Mouse (Mus musculus) brain, adult 2 months (tissue): ENCODE measurements around the gene Hykk.
"Not testable (repeated sequence)": the region's sequence is repeated elsewhere in the genome, so short reads cannot be mapped to it uniquely, and the experiment has no call there.

Experiments used
- DNase-seq: peaks from one replicate; pipeline ENCODE4 v3.0.0; 2011; ENCODE audit warnings: low read depth, low spot score

Hykk gene

DNA sequence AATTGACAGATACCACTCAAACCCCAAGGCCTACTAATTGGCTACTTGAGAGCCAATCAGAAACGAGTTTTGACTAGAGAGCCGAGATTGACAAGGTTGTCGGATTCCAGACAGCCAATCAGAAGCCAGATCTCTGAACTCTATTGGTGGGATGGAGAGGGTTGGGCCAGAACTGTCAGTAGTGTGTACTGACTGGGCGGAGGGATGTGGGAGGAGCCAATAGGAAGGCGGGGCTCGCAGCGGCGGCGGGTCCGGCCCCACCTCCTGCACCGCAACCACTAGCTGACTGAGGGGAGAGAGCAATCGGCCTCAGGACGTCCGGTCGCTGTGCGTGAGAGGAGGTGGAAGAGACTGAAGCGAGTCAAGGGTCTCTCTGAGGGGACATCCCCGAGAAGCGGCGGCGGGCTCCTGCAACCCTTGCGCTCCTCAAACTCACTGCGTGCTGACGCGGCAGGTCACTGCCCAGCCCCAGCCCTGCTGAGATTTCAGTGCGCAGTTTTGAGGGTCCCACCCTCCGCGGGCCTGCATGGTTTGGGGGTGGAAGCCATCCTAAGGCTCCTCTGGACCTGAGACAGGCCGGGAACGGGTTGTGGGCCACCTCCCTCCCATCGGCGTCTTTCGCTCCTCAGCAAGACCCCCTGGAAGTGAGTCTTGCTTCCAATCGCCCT is at the start of gene Hykk:
Gene Hykk, plus strand, starts transcription at position 274 of the 668 bp plus-strand sequence.
- peak; percentile 99 for DNase-seq

DNA sequence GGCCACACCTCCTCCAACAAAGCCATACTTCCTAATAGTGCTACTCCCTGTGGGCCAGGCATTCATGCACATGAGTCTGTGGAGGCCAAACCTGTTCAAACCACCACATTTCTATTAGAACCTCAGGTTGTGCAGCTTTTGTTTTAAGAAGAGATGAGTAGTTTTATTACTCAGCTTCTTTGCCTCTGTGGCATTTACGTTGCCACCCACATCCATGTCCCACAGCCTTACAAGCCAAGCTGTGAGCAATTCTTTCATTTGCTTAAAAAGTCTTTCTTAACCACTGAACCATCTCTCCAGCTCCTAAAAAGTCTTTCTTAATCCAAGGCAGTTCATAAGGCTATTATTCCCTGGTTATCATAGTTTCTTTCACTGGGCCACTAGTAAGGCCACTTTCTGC is 38.3 kb upstream of the Hykk start:
- DNase-seq: peak; percentile 65

DNA sequence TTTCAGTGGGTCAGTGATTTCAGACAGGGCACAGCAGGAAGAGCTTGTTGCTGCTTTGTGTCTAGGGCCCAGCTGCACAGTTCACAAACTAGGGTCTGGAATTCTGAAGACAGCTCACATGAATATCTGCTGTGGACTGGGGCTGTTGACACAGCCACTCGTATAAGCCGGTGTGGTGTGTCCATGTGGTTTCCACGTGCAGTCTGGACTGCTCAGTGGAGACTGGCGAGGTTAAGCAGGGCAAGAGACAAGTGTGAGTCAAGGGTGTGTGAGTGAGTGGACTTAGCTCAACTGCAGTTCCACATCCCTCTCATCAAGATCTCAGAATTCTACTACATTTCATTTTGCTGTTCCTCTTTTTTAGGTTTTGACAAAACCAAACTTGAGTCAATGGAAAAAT is 25.0 kb upstream of the Hykk start:
- DNase-seq: no peak

DNA sequence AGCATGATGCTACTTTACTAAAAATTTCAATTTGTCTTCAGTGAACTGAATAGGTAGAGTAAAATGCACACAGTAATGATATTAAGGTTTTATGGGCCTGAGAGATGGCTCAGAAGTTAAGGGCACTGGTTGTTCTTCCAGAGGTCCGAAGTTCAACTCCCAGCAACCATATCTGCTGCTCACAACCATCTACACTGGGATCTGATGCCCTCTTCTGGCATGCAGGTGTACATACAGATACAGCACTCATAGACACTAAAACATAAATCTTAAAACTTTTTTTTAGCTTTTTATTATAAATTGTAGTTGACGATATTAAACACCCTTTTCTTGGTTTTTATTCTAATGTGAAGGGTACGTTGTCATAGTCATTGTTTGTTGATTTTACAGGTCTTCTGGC is 20.0 kb upstream of the Hykk start:
- peak; percentile 13 for DNase-seq

DNA sequence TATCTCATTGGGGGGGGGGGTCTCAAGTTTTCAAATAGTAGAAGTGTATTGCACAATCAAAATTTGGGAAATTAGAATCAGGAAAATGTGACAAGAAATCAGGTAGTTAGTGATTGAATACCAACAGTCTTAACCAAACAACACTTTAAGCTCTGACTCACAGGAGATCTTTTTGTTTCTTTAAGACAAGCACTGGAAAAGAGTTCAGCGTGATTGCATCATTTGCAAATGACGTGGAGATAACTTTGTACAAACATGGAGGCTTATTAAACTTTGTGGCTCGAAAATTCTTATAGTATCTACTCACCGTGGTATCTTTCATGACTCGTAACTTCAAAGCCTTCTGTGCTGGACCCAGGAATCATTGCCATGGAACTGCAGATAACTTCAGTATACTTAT is 7.6 kb upstream of the Hykk start:
- DNase-seq: no peak

DNA sequence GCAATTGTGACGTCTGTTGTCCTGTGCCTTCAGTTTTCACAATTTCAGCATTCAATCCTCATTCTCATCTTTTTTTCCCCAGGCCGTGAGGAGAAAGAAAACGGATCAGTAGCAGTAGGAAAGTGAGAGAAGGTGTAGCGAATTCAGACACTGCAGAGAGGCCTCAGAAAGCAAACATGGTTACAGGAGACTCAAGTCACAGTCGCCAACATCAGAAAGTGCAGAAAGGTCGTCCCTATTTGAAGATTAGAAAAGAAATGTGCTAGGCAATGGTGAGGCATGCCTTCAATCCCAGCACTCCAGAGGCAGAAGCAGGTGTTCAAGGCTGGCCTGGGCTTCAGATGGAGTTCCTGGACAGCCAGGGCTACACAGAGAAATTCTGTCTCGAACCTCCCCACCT is 1.5 kb upstream of the Hykk start:
- no peak for DNase-seq

DNA sequence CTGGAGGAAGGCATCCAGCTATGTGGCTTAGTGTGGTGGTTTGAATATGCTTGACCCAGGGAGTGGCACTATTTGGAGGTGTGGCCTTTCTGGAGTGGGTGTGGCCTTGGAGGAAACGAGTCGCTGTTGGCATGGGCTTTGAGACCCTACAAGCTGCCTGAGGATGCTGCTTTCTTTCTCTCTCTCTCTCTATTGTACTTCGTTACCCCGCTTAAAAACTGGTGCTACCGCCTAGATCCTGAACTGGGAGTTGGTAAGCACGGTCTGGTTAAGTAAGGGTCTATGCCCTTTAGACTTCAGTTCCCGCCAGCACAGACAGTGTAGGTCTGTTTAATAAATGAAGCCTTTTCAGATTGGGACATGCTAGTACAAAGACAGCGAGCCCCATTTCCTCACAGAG is 682 bp upstream of the Hykk start:
- peak; percentile 4 for DNase-seq

DNA sequence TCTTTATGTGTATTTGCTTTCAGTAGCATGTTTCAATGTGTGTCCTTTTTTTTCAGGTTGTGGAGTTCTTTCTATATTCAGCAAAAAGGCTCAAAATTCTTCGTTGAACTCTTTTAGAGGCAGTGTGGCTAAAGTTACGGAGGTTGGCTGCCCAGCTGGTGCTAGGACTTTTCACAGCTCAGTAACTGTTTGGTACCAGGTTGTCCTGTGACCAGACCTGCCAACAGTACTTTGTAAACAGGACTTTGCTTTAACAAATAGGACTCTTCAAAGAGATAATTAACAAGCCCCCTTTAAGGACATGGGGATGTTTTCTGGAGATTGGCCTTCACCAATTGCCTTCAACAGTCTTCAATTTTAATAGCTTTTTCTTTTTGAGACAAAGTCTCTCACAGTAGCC is 1.1 kb downstream of the Hykk start:
- no peak for DNase-seq

DNA sequence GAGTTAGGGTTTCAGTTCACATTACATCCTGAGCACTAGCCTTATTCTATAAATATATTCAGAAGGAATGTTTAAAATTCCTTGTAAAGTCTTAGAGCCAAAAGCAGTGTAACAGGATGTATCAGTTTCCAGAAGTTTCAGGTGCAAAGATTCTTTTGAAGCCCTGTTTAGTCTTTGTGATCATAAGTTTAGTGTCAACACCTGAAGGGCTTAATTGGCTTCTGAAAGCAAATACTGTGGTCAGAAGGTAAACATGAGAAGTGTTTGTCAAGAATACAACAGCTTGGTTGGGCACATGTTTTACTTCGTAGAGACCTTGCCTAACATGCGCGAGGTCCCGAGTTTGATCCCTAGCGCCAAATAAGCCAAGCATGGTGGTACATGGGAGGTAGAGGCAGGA is 1.7 kb downstream of the Hykk start:
- no peak for DNase-seq

DNA sequence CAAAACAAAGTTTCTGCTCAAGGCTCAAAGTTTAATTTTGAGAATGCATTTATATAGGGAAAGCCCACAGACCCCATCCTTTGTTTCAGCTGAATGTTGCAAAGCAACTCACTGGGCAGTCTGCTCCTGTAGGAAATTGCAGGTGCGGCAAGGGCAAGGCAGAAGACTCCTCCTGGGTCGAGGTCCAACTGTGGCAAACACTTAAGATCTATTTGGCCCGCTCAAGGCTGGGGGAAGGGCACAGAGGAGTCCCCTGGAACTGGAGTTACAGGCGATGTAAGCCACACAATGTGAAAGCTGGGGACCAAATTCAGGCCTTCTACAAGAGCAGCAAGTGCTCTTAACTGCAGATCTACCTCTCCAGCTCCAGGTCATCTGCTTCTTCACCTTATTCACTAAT is 2.9 kb downstream of the Hykk start:
- no peak for DNase-seq

DNA sequence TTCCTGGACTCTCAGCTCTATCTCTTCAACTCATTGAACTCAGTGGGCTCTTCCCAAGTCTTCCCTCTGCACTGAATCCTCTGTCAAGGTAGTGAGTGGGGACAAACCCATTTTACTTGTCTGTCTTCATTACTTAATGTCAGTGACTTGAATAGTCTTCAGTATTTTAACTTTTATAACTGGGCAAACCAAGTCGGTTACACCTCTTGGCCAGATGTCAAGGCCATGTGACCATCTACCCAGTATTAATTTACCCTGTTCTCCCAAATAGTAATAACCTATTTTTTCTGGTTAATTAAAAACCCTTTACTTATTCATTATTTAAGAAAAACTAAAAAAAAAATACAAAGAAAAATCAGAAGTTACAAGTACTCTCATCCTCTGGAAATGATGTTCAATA is 13.7 kb downstream of the Hykk start:
- no peak for DNase-seq

DNA sequence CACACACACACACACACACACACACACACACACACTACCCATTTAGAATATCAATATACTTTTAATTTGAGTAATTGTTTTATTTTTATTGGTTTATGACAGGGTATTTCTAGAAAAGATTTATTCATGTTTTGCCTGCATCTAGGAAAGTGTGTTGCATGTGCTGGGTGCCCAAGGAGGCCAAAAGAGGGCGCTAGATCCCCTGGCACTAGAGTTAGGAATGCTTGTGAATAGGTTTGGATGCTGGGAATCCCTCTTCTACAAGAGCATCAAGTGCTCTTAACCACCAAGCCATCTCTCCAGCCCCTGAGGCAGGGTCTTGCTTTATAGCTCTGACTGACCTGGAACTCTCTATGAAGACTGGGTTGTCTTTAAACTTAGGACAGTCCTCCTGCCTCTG is 14.7 kb downstream of the Hykk start:
- DNase-seq: no peak

DNA sequence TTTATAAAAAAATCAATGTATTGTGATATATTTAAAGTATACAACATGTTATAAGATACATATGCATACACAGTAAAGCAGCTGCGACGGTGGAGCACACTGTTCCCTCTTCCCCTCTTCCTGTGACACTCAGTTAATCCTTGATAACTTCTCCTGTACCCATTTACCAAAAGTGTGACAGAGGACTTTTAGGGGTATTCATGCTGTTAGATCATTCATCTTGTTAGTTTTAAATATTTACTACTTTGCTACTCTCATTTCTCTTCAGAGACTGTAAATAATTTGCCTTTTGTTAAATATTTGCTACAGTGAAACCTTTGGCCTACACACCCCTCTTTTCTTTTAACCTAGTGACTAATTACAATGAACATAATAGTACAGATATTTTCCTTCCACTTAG is 15.3 kb downstream of the Hykk start:
- no peak for DNase-seq

DNA sequence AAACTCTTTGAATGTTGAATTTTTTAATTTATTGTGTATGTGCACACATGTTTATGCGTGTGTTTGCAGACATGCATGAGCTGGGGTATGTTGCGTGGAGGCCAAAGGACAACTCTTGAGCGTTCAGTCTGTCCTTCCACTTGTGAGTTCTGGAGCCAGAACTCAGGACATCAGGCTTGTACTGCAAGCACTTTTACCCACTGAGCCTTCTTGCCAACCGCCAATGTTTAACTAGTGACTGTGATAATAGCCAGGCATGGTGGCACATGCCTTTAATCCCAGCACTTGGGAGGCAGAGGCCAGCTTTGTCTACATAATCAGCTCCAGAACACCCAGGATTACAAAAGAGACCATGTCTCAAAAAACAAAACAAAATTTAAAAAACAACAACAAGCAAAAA is 25.0 kb downstream of the Hykk start:
- no peak for DNase-seq

DNA sequence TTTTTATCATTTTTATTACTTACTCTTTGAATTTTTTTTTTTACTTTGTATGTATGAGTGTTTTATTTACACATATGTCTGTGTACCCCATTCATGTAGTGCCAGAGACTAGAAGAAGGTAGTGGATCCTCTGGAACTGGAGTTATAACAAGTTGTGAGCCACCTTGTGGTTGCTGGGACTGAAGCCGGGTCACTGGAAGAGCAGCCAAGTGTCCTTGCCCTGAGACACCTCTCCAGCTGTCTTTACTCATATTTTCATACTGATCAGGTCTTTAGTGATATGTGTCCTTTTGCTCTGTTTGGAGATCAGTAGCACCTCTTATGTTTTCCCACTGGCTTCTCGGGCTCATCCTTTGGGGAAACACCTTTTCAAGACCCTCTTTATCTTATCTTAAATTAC is 27.4 kb downstream of the Hykk start:
- no peak for DNase-seq

DNA sequence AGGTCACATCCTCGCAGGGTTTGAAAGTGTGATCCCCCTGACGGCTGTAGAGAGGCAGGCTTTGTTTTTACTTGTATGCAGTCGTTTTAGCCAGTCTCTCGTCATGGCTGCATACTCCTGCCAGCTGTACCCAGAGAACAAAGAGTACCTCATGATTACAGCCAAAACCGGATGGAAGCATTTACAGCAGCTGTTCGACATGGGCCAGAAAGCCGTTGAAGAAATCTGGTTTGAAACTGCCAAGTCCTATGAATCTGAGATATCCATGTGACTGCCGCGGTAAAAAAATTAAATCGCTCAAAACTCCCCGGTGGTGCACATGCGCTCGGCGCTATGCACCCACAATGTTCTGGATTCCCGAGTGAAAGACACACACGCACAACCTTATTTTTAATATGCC is 29.2 kb downstream of the Hykk start:
- DNase-seq: peak; percentile 55

DNA sequence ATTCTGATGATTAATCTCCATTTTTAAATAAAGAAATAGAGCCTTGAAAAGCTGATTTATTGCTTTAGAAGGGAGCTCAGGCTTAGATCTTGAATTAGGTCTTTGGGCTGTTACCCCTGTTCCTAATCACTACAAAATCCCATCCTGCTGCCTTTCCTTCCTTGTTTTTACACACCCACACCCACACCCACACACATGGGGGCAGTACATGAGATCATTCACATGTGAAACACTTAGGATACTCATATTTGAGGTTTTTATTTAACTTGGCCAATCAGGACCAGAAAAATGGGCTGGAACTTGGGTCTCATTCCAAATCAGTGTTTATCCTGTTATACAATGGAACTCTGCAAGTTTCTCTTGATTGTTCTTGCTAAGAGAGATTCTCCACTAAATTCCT is 32.4 kb downstream of the Hykk start:
- DNase-seq: no peak

DNA sequence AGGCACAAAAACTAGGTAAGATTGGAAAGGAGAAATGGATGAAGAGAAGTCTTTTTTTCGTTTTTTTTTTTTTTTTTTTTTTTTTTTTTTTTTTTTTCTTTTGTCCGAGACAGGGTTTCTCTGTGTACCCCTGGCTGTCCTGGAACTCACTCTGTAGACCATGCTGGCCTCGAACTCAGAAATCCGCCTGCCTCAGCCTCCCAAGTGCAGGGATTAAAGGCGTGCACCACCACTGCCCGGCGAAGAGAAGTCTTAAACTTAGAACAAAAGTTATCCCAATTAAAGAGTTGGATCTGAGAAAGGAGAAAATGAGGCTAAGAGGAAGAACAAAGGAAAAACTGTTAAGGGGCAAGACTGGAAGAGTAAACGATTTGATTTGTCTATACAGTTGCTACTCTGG is 33.1 kb downstream of the Hykk start:
- DNase-seq: not testable (repeated sequence)

DNA sequence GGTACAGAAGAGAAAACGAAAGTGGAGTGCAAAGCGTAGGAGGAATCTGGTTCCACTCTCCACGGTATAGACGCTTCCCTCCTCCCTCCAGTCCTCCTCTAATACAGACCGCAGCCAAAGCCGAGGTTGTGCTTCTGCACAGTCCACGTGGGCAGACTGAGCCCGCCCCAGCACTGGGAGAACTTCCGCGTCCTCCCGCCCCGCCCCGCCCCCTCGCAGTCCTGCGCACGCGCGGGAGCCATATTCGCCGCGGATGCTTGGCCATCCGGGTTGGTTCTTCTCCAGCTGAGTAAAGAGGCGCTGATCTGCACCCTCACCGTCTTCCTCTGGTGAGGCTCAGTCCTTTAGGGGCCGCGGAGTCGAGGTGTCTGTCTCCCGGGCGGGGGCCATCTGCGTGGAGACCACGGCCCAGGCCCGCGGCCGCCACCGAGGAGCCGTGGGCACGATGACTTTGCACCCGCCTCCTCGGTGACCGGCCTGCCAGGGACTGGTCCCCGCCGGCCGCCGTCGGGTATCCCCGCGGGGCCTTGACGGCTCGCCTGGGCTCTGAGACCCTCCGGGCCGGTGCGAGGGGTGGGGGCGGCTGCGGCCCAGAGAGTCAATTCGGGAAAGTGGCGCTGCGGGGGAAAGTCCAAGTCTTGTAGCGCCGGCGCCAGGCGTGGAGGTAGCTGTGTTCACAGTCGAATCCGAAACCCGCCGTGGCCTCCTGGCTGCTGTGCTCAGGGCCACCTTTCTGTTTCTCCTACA is 33.7 kb downstream of the Hykk start, which contains the start of the genes Psma4 and AY074887:
Gene Psma4, plus strand, starts transcription at position 216 of the 747 bp plus-strand sequence.
Gene AY074887, minus strand, starts transcription at position 424 of the 747 bp plus-strand sequence.
- peak; percentile 95 for DNase-seq

DNA sequence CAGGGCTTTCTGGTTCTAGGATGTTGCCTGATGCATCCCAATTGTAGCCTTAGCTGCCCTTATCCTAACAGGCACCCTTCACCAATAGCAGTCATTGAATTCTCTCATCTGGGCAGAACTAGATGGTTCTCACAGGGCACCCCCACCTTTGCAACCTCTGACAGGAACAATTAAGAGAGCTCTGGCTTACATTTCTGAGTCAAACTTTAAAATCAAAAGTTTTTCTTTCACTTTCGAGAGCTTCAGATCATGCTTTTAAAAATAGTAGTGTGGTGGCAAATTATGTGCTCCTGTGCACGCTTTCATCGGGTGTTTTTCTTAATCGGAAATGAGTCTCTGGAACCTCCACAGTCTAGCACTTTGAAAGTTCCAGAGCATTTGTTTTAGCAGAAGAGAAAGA is 44.0 kb downstream of the Hykk start:
- no peak for DNase-seq

DNA sequence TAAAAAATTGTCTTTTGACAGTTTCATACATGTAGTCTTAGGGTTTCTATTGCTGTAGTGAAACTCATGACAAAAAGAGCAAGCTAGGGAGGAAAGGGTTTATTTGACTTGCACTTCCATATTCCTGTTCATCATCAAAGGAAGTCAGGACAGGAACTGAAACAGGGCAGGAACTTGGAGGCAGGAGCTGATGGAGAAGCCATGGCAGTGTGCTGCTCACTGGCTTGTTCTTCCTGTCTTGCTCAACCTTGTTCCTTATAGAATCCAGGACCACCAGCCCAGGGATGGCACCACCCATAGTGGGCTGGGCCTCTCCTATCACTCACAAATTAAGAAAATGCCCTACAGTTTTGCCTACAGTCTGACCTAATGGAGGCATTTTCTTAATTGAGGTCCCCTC is 46.6 kb downstream of the Hykk start:
- DNase-seq: no peak

DNA sequence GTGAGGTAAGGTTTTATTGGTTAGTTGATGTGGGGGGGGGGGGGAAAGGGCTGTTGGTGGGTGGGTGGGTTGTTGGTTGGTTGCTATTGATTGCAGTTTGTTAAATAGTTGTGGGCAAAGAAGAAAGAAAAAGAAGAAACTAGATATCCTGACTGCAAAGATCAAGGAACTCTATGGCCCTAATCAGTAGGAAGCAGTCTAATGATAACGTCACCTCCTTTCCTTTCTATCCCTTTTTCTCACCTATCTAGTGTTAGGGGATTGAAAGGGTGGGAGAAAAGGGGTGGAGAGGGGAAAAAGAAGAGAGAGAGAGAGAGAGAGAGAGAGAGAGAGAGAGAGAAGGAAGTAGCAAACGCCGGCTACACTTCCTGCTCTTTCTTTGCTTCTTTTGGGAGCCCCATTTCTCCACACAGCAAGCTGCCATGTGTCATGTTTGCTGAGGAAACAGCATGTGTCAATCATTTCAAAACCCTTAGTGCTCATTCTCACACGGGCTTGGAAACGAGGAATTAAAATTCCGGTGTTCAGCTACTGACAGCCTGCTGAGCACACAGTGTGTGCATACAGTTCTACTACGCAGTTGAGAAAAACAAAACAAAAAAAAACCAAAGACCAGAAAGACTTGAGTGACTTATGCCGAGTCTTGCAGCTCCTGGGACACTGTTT is 53.0 kb downstream of the Hykk start:
- no peak for DNase-seq

DNA sequence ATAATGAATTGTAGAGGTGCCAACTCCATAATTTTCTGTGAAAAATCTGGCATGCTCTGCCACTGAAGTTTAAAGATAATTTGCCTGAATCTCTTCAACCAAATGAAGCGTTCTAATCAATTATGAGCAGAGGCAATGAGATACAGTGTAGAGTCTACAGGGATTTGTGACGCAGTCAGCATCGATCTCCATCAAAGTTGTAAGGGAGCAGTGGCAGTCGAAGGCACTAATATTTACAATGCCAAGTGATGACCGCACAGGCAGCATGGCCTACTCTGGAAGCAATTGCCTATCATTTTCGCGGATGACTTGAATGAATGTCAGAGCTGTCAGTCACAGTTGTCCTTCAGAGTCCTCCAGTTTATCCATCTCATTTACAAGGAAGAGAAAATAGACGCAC is 63.6 kb downstream of the Hykk start, which contains the start of gene Chrna5:
Gene Chrna5, plus strand, starts transcription at position 207 of the 400 bp plus-strand sequence.
- DNase-seq: no peak
